Mouse (Mus musculus) liver, adult 2 months (tissue): ENCODE results near the gene Kcng4. TPM values are rescaled to one million over a fixed set of nuclear protein-coding genes. Genes with fewer than 3 reads are reported as not detected.

Experiments
- DNase-seq: peaks from one replicate; pipeline ENCODE4 v3.0.0-alpha.2; 2011; ENCODE audit warnings: low read depth, low spot score; ENCODE audit errors: extremely low read depth
- H3K27ac ChIP-seq: fragments of 200-500 bp; replicated peaks from 2 replicates; pipeline ENCODE4 v1.5.1; 2012; ENCODE audit warnings: low read depth, mild to moderate bottlenecking, control low read depth, inconsistent platforms, low read length; ENCODE audit not compliant: insufficient read depth
- H3K27me3 ChIP-seq: fragments of 200-500 bp; 2 replicates; pipeline ENCODE4 v1.6.1; 2012; ENCODE audit warnings: mild to moderate bottlenecking, moderate library complexity, low read length, inconsistent platforms; ENCODE audit not compliant: control insufficient read depth, insufficient read depth
- H3K36me3 ChIP-seq: fragments of 200-500 bp; 2 replicates; pipeline ENCODE4 v1.6.1; 2012; ENCODE audit warnings: low read length, inconsistent platforms; ENCODE audit not compliant: control insufficient read depth, insufficient read depth
- H3K4me1 ChIP-seq: fragments of 200-500 bp; 2 replicates; pipeline ENCODE4 v1.6.1; 2011; ENCODE audit warnings: low read length; ENCODE audit not compliant: control insufficient read depth, insufficient read depth
- H3K4me3 ChIP-seq: fragments of 200-500 bp; 2 replicates; pipeline ENCODE4 v1.5.1; 2011; ENCODE audit warnings: low read depth, mild to moderate bottlenecking, control low read depth, low read length, moderate library complexity; ENCODE audit not compliant: insufficient read depth
- H3K79me2 ChIP-seq: fragments of 200-500 bp; 2 replicates; pipeline ENCODE4 v1.6.1; 2012; ENCODE audit warnings: inconsistent platforms, mild to moderate bottlenecking, low read length, moderate library complexity; ENCODE audit not compliant: control insufficient read depth, insufficient read depth
- H3K9ac ChIP-seq: fragments of 200-500 bp; 2 replicates; pipeline ENCODE4 v1.6.1; 2012; ENCODE audit warnings: low read depth, mild to moderate bottlenecking, control low read depth, inconsistent platforms, low read length
- CTCF ChIP-seq: fragments of 200-500 bp; IDR thresholded peaks from 2 replicates; pipeline ENCODE4 v1.5.1; 2011; ENCODE audit warnings: low read depth, low read length, control low read depth
- POLR2A ChIP-seq: fragments of 200-500 bp; IDR thresholded peaks from 2 replicates; pipeline ENCODE4 v1.6.1; 2011; ENCODE audit warnings: low read length, control low read depth; ENCODE audit not compliant: insufficient read depth; ENCODE audit errors: extremely low read depth
- WGBS: fragments of 180-500 bp; shearing (Covaris S2); methylation state at CpG from one replicate; pipeline ENCODE4 v1.1.7; 2018; 5-methylcytosine and 5-hydroxymethylcytosine counted together
- polyA plus RNA-seq: library from polyadenylated mRNA; depleted of rRNA; stranded (reverse); fragments of >200 nt; gene quantifications from 2 replicates; pipeline ENCODE4 v1.2.3, GENCODE M21; 2012
- total RNA-seq: library from RNA; depleted of rRNA; stranded (reverse); fragments of >200 nt; gene quantifications from 2 replicates; pipeline ENCODE4 v1.2.3, GENCODE M21; 2014

The Kcng4 gene
- total and polyA plus RNA-seq, 2 experiments: under 0.01 TPM; not detected in 1

DNA sequence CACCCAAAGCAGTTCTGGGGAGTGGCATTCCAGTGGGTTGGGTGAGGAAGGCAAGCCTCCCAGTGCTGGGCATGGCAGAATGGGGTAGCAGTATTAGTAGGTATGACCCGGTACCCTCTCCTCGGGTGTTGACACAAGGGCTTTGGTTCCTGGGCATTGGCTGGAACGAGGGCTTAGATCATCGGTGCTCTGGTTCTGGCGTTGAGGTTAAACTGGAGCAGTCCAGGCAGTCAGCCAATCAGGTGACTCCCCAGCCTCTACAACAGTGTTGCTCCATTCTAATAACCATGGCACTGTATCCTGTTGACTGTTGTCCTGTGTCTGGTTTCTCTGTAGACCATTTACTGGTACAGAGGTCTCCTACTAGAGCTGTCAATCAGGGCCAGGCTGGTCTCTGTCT, 17.9 kb downstream of the Kcng4 start:
- 27% methylated on average over 5 of the region's 5 CpGs for WGBS
- Histone ChIP-seq H3K27me3 (no peaks in the 10 kb centered on the region), H3K36me3 (no peaks in the 10 kb centered on the region), H3K4me1 (peaks cover 6% of the 10 kb centered on the region), H3K79me2 (no peaks in the 10 kb centered on the region), H3K9ac (peak overlapping the region; percentile 42; the same call in 1 of the 2 replicates), H3K4me3 (peak overlapping the region; percentile 28; the same call in 1 of the 2 replicates), H3K27ac (peak overlapping the region; percentile 60)
- TF ChIP-seq CTCF: no peak
- TF ChIP-seq POLR2A: no peak
- peak; percentile 97 for DNase-seq

DNA sequence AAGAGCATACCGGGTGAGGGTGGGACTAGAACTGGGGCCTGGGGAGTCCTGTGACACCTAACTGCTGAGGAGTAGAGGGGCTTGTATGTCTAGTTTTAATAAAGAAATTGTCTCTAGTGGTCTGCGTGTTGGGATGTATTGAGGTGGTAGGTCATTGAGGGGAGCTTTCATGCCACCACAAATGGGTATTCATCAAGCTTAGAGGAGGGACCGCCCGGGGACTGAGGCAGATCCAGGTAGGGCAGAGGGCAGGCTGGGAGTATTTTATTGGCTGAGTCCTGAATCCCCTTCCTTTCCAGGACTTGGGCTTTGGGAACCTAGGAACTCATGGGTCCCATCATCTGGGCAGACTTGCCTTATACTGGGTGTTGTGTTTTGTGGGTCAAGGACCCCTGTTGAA, 18.7 kb downstream of the Kcng4 start:
- no peaks in the 10 kb centered on the region for H3K36me3 ChIP-seq
- DNase-seq: peak; percentile 14
- H3K79me2 ChIP-seq: no peaks in the 10 kb centered on the region
- peaks cover 6% of the 10 kb centered on the region for H3K4me1 ChIP-seq
- 87% methylated on average over 4 of the region's 4 CpGs for WGBS
- H3K4me3 ChIP-seq: no peak overlapping the region
- H3K9ac ChIP-seq: no peak overlapping the region
- H3K27ac ChIP-seq: no peak overlapping the region
- no peaks in the 10 kb centered on the region for H3K27me3 ChIP-seq
- no peak for TF ChIP-seq POLR2A
- TF ChIP-seq CTCF: no peak

DNA sequence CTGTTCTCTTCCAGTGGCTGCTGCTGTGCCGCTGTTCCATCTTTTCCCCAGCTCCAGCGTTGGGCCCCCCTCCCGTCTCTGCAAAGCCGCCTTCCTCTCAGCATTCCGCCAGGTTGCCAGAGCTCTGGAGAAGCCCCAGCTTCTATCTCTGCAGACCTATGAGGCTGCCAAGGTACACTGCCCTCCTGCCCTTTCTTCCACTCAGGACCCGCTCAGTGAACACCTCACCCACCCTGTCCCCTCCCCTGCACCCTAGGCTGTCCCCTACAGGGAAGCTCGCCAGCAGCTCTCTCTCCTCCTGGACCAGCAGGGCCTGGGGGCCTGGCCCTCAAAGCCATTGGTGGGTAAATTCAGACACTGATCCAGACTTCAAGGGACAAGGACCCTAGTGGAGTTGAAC, 19.1 kb downstream of the Kcng4 start:
- Histone ChIP-seq H3K9ac (no peak overlapping the region), H3K27ac (no peak overlapping the region), H3K27me3 (no peaks in the 10 kb centered on the region), H3K79me2 (no peaks in the 10 kb centered on the region), H3K4me3 (no peak overlapping the region), H3K4me1 (peaks cover 6% of the 10 kb centered on the region), H3K36me3 (no peaks in the 10 kb centered on the region)
- no peak for TF ChIP-seq POLR2A
- TF ChIP-seq CTCF: no peak
- DNase-seq: peak; percentile 25
- 77% methylated on average over 7 of the region's 7 CpGs for WGBS

DNA sequence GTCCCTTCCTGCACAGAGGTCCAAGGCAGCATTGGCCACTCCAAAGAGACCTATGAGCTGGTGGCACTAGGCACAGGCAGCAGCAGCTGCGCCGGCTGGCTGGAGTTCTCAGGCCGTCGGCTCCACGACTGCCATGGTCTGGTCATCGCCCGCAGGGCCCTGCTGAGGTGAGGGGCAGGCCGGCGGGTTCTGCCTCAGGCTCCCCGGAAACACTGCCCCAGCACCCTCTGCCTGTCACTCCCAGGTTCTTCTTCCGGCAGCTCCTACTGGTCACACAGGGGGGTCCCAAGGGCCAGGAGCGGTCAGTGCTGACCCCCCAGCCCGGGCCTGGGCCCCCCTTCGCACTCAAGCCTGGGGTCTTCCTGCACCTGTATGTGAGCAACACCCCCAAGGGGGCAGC, 20.4 kb downstream of the Kcng4 start:
- Histone ChIP-seq H3K36me3 (no peaks in the 10 kb centered on the region), H3K4me1 (peaks cover 6% of the 10 kb centered on the region), H3K27ac (no peak overlapping the region), H3K79me2 (no peaks in the 10 kb centered on the region), H3K9ac (no peak overlapping the region), H3K4me3 (no peak overlapping the region), H3K27me3 (no peaks in the 10 kb centered on the region)
- 80% methylated on average over 14 of the region's 14 CpGs for WGBS
- DNase-seq: no peak
- TF ChIP-seq POLR2A (no peak), CTCF (no peak)

DNA sequence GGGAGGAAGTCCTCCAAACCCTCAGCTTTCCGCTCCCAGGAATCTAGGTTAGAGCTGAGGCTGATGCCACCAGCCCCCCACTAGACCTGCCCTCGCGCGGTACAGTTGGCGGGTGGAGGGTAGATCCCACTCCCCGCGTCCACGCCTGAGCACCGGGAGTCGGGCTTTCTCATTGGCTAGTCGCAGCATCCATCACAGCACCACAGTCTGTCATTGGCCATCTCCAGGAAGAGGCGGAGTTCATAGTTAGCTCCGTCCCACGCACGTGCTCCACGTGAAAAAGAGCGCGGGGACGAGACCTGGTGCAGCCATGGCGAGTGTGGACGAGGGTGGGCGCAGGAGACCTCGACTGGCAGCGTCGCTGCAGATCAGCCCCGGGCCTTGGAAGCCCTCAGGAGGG, 23.0 kb downstream of the Kcng4 start, which contains the start of gene Adad2:
TSS of gene Adad2 (plus strand) at position 277 of the 400 bp plus-strand sequence.
- no peak within 1 kb of the TSS for H3K27ac ChIP-seq
- no peaks in the 10 kb centered on the region for H3K36me3 ChIP-seq
- peaks cover 4% of the 10 kb centered on the region for H3K4me1 ChIP-seq
- TF ChIP-seq POLR2A: no peak
- TF ChIP-seq CTCF: no peak
- no peak for DNase-seq
- H3K4me3 ChIP-seq: no peak within 1 kb of the TSS
- 80% methylated on average over 26 of the region's 26 CpGs for WGBS
- H3K27me3 ChIP-seq: no peaks in the 10 kb centered on the region
- H3K79me2 ChIP-seq: no peaks in the 10 kb centered on the region
- H3K9ac ChIP-seq: no peak within 1 kb of the TSS

DNA sequence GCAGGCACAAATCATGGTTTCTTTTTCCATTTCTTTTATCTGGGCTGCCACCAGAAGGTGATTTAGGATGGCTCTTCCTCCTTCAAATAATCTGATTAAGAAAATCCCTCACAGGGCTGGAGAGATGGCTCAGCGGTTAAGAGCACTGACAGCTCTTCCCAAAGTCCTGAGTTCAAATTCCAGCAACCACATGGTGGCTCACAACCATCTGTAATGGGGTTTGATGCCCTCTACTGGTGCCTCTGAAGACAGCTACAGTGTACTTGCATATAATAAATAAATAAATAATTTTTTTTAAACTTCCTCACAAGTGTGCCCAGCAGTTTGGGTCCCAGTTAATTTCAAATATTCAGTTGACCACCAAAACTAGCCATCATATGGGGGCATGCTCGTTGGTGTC, 29.3 kb downstream of the Kcng4 start:
- Histone ChIP-seq H3K27ac (no peak overlapping the region), H3K4me3 (no peak overlapping the region), H3K27me3 (no peaks in the 10 kb centered on the region), H3K36me3 (no peaks in the 10 kb centered on the region), H3K9ac (no peak overlapping the region), H3K79me2 (no peaks in the 10 kb centered on the region), H3K4me1 (peaks cover 6% of the 10 kb centered on the region)
- peak; percentile 25 for DNase-seq
- TF ChIP-seq CTCF (no peak), POLR2A (no peak)
- 72% methylated on average over 2 of the region's 2 CpGs for WGBS
